Mouse (Mus musculus) kidney, embryonic 16.5 days (tissue): ENCODE data around the gene Lonp2. TPM values are rescaled to one million over a fixed set of nuclear protein-coding genes. Genes with fewer than 3 reads are reported as not detected.

Source experiments
- ATAC-seq: fragments of 200-750 bp; cut with Nextera tagmentation; 2 replicates; pipeline ENCODE4 v1.8.0; 2017; ENCODE audit warnings: moderate TSS enrichment; ENCODE audit not compliant: low FRiP score, low TSS enrichment
- H3K27ac ChIP-seq: fragments of 300-500 bp; sonication (generic); 2 replicates; pipeline ENCODE4 v1.5.1; 2014; ENCODE audit warnings: low read length
- H3K27me3 ChIP-seq: fragments of 300-500 bp; sonication (generic); 2 replicates; pipeline ENCODE4 v1.6.1; 2014; ENCODE audit warnings: low read length, control low read depth, mixed read lengths; ENCODE audit not compliant: insufficient read depth
- H3K36me3 ChIP-seq: fragments of 300-500 bp; sonication (generic); 2 replicates; pipeline ENCODE4 v1.6.1; 2014; ENCODE audit warnings: low read length, control low read depth, mixed read lengths; ENCODE audit not compliant: insufficient read depth
- H3K4me1 ChIP-seq: fragments of 300-500 bp; sonication (generic); 2 replicates; pipeline ENCODE4 v1.6.1; 2014; ENCODE audit warnings: low read length, control low read depth, mixed read lengths; ENCODE audit not compliant: insufficient read depth
- H3K4me2 ChIP-seq: fragments of 300-500 bp; sonication (generic); replicated peaks from 2 replicates; pipeline ENCODE4 v1.6.1; 2014; ENCODE audit warnings: low read depth, low read length
- H3K4me3 ChIP-seq: fragments of 300-500 bp; sonication (generic); 2 replicates; pipeline ENCODE4 v1.5.1; 2014; ENCODE audit warnings: mild to moderate bottlenecking, low read length
- H3K9ac ChIP-seq: fragments of 300-500 bp; sonication (generic); replicated peaks from 2 replicates; pipeline ENCODE4 v1.6.1; 2014; ENCODE audit warnings: low read length
- H3K9me3 ChIP-seq: fragments of 300-500 bp; sonication (generic); 2 replicates; pipeline ENCODE4 v1.6.1; 2016; ENCODE audit warnings: low read length, control low read depth
- WGBS: fragments of 180-500 bp; shearing (Covaris S2); extraction: QIAGEN DNeasy Blood & Tissue Kit; methylation state at CpG from one replicate; pipeline ENCODE4 v1.1.7; 2014; 5-methylcytosine and 5-hydroxymethylcytosine counted together
- microRNA-seq: library from miRNA; unstranded; fragments of <30 nt; microRNA quantifications from one replicate; pipeline ENCODE4, GENCODE M21; 2016
- polyA plus RNA-seq: library from polyadenylated mRNA; unstranded; fragments of >200 nt; fragmentation: Nextera tagmentation; extraction: Ambion mirVana; gene quantifications from 2 replicates; pipeline ENCODE4 v1.2.1, GENCODE M21; 2015

Lonp2 gene
- polyA plus RNA-seq, 1 experiment from 2014 or later, result 77.6 TPM

DNA sequence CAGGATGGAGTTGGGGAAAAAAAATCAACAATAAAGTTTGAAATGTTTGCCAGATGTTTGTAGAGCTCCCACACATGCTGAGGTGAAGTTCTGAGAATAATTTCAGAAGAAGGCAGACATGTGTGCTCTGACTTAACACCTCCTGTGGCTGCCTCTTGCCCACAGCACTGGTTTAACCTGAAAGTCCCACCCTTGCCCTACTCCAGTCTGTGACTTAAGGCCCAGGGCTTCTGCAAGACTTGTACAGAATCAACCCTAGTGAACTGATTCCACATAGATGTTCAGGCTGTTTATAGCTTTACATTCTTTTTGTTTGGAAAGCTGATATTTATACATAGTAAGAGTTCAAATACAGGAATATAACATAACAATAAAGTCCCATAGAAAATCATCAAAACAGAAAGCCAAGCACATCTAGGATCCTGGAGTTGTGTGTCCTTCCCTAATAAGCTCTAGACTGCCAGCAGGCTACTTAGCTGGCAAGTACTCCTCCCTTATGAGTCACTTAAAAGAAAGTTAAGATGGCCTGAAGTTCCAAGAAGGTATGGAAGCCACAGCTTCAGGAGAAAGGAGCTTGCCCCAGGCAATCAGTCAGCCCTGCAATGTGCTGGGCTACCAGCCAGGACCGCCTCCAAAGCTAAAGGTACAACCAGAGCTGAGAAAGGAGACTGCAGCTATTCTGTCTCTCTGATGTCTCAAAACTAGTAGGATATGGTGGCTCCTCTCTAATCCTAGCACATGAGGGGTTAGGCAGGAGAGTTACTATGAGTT, 146.3 kb downstream of the Lonp2 start:
- no peak overlapping the region for H3K27ac ChIP-seq
- H3K27me3 ChIP-seq, result no peaks in the 10 kb centered on the region
- WGBS, result 72% methylated on average over 1 of the region's 1 CpGs
- no peak overlapping the region for H3K4me2 ChIP-seq
- H3K9ac ChIP-seq, result no peak overlapping the region
- no peak overlapping the region for H3K4me3 ChIP-seq
- no peaks in the 10 kb centered on the region for H3K36me3 ChIP-seq
- no peaks in the 10 kb centered on the region for H3K4me1 ChIP-seq
- no peak for ATAC-seq
- no peaks in the 10 kb centered on the region for H3K9me3 ChIP-seq

Small RNA genes lying within 50 kb of the gene (microRNA-seq; reads per million reads assigned to microRNA genes)
- gene Gm44348, result not detected

Other genes with a start within 250 kb of the Lonp2 start
- gene Abcc12, start 43.4 kb upstream of the Lonp2 start, polyA plus RNA-seq, result 0.05 and 0.06 TPM in 2 replicates
- gene Gm10638, start 121.7 kb downstream of the Lonp2 start, polyA plus RNA-seq, result 2.6 and 3.5 TPM in 2 replicates
- 31.7 and 40.1 TPM in 2 replicates for gene Siah1a, start 121.9 kb downstream of the Lonp2 start, polyA plus RNA-seq